Mouse (Mus musculus) liver, embryonic 14.5 days (tissue): ENCODE measurements around the gene Myl3.

Experiments
- CTCF ChIP-seq: IDR thresholded peaks from 2 replicates; pipeline ENCODE4 v1.5.1; 2016; ENCODE audit warnings: antibody characterized with exemption, low read depth, control low read depth
- EP300 ChIP-seq: IDR thresholded peaks from 2 replicates; pipeline ENCODE4 v1.6.1; 2016; ENCODE audit warnings: antibody characterized with exemption, low read depth

GRCm38 (mm10) chr9:110718071-110718470 lies 23.6 kb upstream of the Myl3 start:
- TF ChIP-seq CTCF (no peak), EP300 (no peak)
